In genomic region chr19:47537879-47538278, GRCm38 (mm10) we compare ENCODE assay signal across 9 mouse cellular contexts. TPM values are rescaled to one million over a fixed set of nuclear protein-coding genes. Genes with fewer than 3 reads are reported as not detected.
DNase-seq lines count a peak whose midpoint lies in the region; ATAC-seq lines count a peak whose summit lies in the region.
"Had no signal": no experiment of that assay in that cellular context is flagged by ENCODE, and none has a peak within 500 bp of the region (broad histone marks: within the 10 kb centered on the region; RNA-seq: fewer than 3 reads in every experiment).

No protein-coding gene starts in this region.

- H3K4me2 ChIP-seq in intestine, embryonic 16.5 days (ENCODE audit: low read depth, low read length): peak overlapping the region; percentile 63
- peak overlapping the region; percentile 68 for H3K4me2 ChIP-seq in midbrain, embryonic 12.5 days (replicated peaks)

- WGBS in intestine, embryonic 16.5 days: 42% methylated on average over 6 of the region's 6 CpGs
- WGBS in midbrain, embryonic 12.5 days: 83% methylated on average over 6 of the region's 6 CpGs

- no peak for ATAC-seq in megakaryocyte, adult 5-6 weeks (ENCODE audit: poor library complexity, severe bottlenecking)
- ATAC-seq in intestine, embryonic 16.5 days: peak; percentile 42
- no peak for ATAC-seq in midbrain, embryonic 12.5 days (ENCODE audit: low FRiP score, low read depth)

- H3K4me3 ChIP-seq in megakaryocyte, embryonic 14.5 days (replicated peaks): peak overlapping the region; percentile 92
- peak overlapping the region; percentile 53; the same call in 1 of the 2 replicates for H3K4me3 ChIP-seq in intestine, embryonic 16.5 days (ENCODE audit: low read length)
- no peak overlapping the region for H3K4me3 ChIP-seq in midbrain, embryonic 12.5 days

- DNase-seq in heart, adult 11 months: peak; percentile 97
- DNase-seq in frontal cortex, postnatal 14 days (ENCODE audit: low spot score in 2 of 2): no peak
- no peak for DNase-seq in layer of hippocampus, postnatal 10 days (ENCODE audit: low spot score in 2 of 2)
- DNase-seq in frontal cortex, postnatal 36 days (ENCODE audit: low spot score in 2 of 2): no peak

- H3K9me3 ChIP-seq in megakaryocyte, embryonic 14.5 days: no peaks in the 10 kb centered on the region
- no peaks in the 10 kb centered on the region for H3K9me3 ChIP-seq in intestine, embryonic 16.5 days (ENCODE audit: control insufficient read depth, low read length)
- 0 out of 2 replicates have a peak, but pooled peaks cover under 1% of the 10 kb centered on the region for H3K9me3 ChIP-seq in midbrain, embryonic 12.5 days

- peak overlapping the region; percentile 72 for H3K9ac ChIP-seq in intestine, embryonic 16.5 days (ENCODE audit: low read depth, low read length)
- no peak overlapping the region for H3K9ac ChIP-seq in midbrain, embryonic 12.5 days (replicated peaks)

- peaks cover 47% of the 10 kb centered on the region for H3K4me1 ChIP-seq in megakaryocyte, embryonic 14.5 days
- peaks cover 28% of the 10 kb centered on the region for H3K4me1 ChIP-seq in intestine, embryonic 16.5 days (ENCODE audit: control insufficient read depth, insufficient read depth, low read length)
- peaks cover 18% of the 10 kb centered on the region for H3K4me1 ChIP-seq in midbrain, embryonic 12.5 days

- peaks cover 12% of the 10 kb centered on the region for H3K36me3 ChIP-seq in megakaryocyte, embryonic 14.5 days (replicated peaks; ENCODE audit: low read length)
- no peaks in the 10 kb centered on the region for H3K36me3 ChIP-seq in intestine, embryonic 16.5 days (ENCODE audit: control insufficient read depth, insufficient read depth, low read length)
- 0 out of 2 replicates have a peak, but pooled peaks cover 3% of the 10 kb centered on the region for H3K36me3 ChIP-seq in midbrain, embryonic 12.5 days

- peak overlapping the region; percentile 90 for H3K27ac ChIP-seq in intestine, embryonic 16.5 days (ENCODE audit: low read length)
- H3K27ac ChIP-seq in midbrain, embryonic 12.5 days (replicated peaks): no peak overlapping the region

- H3K27me3 ChIP-seq in megakaryocyte, embryonic 14.5 days (replicated peaks): peaks cover 2% of the 10 kb centered on the region
- no peaks in the 10 kb centered on the region for H3K27me3 ChIP-seq in intestine, embryonic 16.5 days (replicated peaks; ENCODE audit: control insufficient read depth, insufficient read depth, low read length)
- H3K27me3 ChIP-seq in midbrain, embryonic 12.5 days: peaks cover 6% of the 10 kb centered on the region; the same call in 1 of the 2 replicates
- H3K27me3 ChIP-seq: Patski had no signal

RNA-seq across cellular contexts. Expression of gene Stn1, which starts 0.6 kb away (rescaled TPM):
- 2.4 and 6.6 TPM in 2 replicates for polyA plus RNA-seq in megakaryocyte, embryonic 14.5 days (2012; ENCODE audit: insufficient read depth, low replicate concordance)
- 44.2 and 46.2 TPM in 2 replicates for total RNA-seq in megakaryocyte, adult 5-6 weeks (2015)
- 39.2 and 44.9 TPM in 2 replicates for total RNA-seq in megakaryocyte, adult 5-6 weeks (2017)
- polyA plus RNA-seq in intestine, embryonic 16.5 days (2015; fragmentation: Nextera tagmentation; extraction: Ambion mirVana): 39.2 and 43.9 TPM in 2 replicates
- 41.9 and 45.9 TPM in 2 replicates for polyA plus RNA-seq in midbrain, embryonic 12.5 days (2016; fragmentation: Nextera tagmentation; extraction: Ambion mirVana)
- total RNA-seq in layer of hippocampus, postnatal 10 days (2021): 10 to 100 TPM; 20.1 to 23.9 TPM

RNA-seq across cellular contexts. Expression of gene Slk, which starts 41.6 kb away (rescaled TPM):
- 1.5 and 5.6 TPM in 2 replicates for polyA plus RNA-seq in megakaryocyte, embryonic 14.5 days (2012; ENCODE audit: insufficient read depth, low replicate concordance)
- total RNA-seq in megakaryocyte, adult 5-6 weeks (2015): 148 and 150 TPM in 2 replicates
- total RNA-seq in megakaryocyte, adult 5-6 weeks (2017): 262 and 270 TPM in 2 replicates
- polyA plus RNA-seq in intestine, embryonic 16.5 days (2015; fragmentation: Nextera tagmentation; extraction: Ambion mirVana): 9.0 and 10.1 TPM in 2 replicates
- polyA plus RNA-seq in midbrain, embryonic 12.5 days (2016; fragmentation: Nextera tagmentation; extraction: Ambion mirVana): 9.0 and 10.6 TPM in 2 replicates
- total RNA-seq in layer of hippocampus, postnatal 10 days (2021): 10 to 100 TPM; 40.0 to 44.3 TPM
